Mouse (Mus musculus) CD4-positive, CD25-positive, alpha-beta regulatory T cell, adult 9 weeks (primary cell): ENCODE measurements around the gene Prr19. TPM values are rescaled to one million over a fixed set of nuclear protein-coding genes. Genes with fewer than 3 reads are reported as not detected.

Experiments
- polyA plus RNA-seq: library from polyadenylated mRNA; unstranded; fragments of 100-300 nt; shearing (Covaris generic); gene quantifications from one replicate; pipeline ENCODE4 v1.2.1, GENCODE M21; 2017

Gene Prr19
- not detected for polyA plus RNA-seq

GRCm38 (mm10) chr7:25301063-25301462 lies at the start of gene Prr19:
Gene Prr19 (plus strand): TSS chr7:25301411.

GRCm38 (mm10) chr7:25267301-25267750 lies 33.9 kb upstream of the Prr19 start, which contains the start of gene Cic:
Gene Cic (plus strand): TSS chr7:25267704.

GRCm38 (mm10) chr7:25297454-25298325 lies 3.5 kb upstream of the Prr19 start, which contains the start of gene Pafah1b3:
Gene Pafah1b3 (minus strand): TSS chr7:25297986.

DNA sequence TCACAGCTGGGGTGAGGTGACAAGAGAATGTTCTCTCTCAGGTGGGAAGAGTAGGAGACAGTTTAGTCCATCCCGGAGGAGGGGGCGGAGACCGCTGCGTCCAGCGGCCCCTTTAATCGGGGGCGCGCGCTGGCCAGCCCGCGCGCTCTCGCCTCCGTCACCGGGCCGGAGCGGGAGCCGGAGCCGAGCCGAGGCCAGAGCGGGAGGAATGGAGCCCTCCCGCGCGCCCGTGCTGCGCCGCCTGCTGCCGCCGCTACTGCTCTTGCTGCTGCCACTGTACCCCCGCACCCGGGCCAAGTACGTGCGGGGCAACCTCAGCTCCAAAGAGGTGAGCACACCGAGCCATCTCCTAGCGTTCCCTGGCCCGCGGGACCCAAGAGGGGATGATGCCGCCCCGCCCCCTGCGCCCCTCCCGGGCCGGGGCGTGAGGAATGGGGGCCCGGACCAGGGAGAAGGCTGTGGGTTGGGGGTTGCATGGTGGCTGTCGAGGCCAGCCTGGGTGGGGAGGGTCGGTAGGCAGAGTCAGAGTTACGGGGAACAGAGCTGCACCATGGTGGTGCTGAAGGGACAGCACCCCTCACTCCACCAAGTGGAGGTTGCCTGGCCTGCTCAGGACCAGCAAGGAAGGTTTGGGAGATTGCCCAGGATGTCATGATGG lies 4.9 kb downstream of the Prr19 start, which contains the start of gene Tmem145:
Gene Tmem145 (plus strand): TSS at position 151 of the 658 bp plus-strand sequence.

DNA sequence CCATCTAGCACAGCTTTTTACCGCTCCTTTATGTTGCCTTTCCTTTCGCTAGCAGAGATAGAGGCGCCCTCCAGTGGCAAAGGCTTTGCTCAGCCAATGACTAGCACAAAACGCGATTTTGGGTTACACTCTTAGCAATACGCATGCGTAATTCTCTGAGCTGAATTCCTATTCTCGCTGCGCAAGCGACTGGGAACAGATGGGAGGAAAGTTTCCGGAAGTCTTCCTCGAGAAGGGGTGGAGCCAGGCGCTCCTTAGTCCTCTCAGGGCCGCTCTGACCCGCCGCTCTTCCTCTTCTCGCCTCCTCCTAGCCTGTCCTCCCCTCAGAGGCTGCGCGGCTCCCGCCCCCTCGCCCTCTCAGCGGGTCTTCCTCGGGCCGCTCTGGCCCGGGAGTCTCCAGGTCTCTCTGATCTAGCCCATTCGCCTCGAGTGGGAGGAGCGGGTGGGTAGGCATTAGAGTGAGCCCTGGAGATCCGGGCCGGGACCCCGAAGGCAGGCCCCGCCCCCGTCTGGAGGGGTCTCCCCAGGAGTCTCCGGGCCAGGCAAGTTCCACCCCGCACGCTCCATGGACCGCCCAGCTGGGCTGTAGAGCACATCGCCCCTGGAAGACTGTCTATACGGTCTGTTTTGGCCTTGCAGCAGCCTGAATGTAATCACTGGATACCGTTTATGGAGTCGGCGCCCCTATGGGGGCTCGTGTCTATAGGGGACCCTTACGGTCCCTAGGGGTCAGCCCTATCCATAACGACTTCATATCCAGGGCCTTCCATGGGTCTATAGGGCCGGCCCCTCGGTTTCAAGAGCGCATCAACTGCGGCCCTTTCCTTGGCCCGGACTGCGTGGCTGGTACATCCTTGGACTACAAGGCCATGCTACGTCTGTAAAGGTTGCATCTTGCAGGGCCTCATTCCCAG lies 15.6 kb downstream of the Prr19 start, which contains the start of gene Megf8:
Gene Megf8 (plus strand): TSS at position 633 of the 914 bp plus-strand sequence.

Other genes starting within 250 kb of the Prr19 start
- gene Grik5, start 229.1 kb upstream of the Prr19 start, polyA plus RNA-seq, result 4.4 TPM
- 22.0 TPM for gene Zfp574, start 228.8 kb upstream of the Prr19 start, polyA plus RNA-seq
- gene Pou2f2, start 121.7 kb upstream of the Prr19 start, polyA plus RNA-seq, result 124 TPM
- 45.4 TPM for gene Dedd2, start 80.8 kb upstream of the Prr19 start, polyA plus RNA-seq
- 4.5 TPM for gene Zfp526, start 80.0 kb upstream of the Prr19 start, polyA plus RNA-seq
- 6.8 TPM for gene Gsk3a, start 63.6 kb upstream of the Prr19 start, polyA plus RNA-seq
- 1.1 TPM for gene Erf, start 50.6 kb upstream of the Prr19 start, polyA plus RNA-seq
- gene Cic, start 33.7 kb upstream of the Prr19 start, polyA plus RNA-seq, result 40.8 TPM
- gene Pafah1b3, start 3.4 kb upstream of the Prr19 start, polyA plus RNA-seq, result 46.0 TPM
- not detected for gene Tmem145, start 4.7 kb downstream of the Prr19 start, polyA plus RNA-seq
- gene Megf8, start 15.8 kb downstream of the Prr19 start, polyA plus RNA-seq, result 0.22 TPM
- gene Cnfn, start 68.3 kb downstream of the Prr19 start, polyA plus RNA-seq, result not detected
- 17.7 TPM for gene Lipe, start 97.3 kb downstream of the Prr19 start, polyA plus RNA-seq
- gene Cxcl17, start 111.5 kb downstream of the Prr19 start, polyA plus RNA-seq, result 0.62 TPM
- 0.89 TPM for gene Ceacam1, start 176.2 kb downstream of the Prr19 start, polyA plus RNA-seq
- not detected for gene Ceacam2, start 238.4 kb downstream of the Prr19 start, polyA plus RNA-seq